Mouse (Mus musculus) layer of hippocampus, adult 11-12 months (tissue): ENCODE results near the gene Wipf1.

ENCODE experiments used
- DNase-seq: peaks from one replicate; pipeline ENCODE4 v3.0.0; 2022; ENCODE audit warnings: low spot score

Gene Wipf1

DNA sequence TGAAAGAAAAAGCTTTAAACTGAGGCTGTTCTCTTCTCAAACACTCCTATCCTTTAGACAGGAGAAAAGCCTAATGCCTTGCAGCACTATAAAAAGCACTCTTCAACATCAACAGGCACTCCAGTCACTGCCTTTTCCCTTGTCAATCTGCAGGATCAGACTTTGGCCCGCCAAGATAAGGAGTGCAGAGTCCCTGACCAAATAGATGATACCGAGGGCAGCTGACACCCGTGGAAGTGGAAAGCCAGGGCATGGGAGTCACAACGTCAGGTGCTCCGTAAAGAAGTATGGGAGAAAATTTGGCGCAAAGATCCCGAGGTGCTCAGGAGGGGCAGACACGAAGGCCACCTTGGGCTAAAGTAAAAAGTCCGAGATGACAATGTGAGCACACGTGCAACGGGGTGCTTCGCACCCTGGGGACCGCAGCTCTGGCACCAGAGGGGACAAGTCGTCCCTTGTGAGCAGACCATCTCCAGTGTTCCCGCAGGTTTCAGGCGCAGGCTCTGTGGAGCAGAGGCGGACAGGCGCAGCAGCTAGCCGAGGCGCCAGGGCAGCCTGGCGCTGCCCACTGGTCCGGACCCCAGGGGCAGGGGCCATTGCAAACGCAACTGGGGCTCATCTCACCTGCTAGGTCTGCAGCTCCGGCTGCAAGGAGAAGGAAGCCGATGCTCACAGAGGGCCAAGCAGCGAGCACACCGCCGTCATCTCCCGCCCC is 143.7 kb downstream of the Wipf1 start:
- DNase-seq, result peak; percentile 22

DNA sequence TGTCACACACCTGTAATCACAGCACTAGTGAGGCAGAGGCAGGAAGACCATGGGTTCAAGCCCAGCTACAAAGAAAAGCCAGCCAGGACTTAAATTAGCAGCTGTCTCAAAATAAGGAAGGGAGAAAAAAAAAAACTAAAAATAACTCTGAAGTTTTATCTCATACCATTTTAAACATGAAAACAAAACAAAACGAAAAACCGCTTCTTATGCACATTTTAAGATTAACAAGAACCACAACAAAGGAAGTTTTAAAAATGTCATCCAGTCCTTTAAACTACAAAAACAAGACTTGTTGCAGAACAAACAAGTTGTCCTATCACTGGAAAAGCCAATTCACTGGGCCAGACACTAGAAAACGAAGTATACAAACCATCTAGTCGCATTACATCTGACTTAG is 144.4 kb downstream of the Wipf1 start:
- no peak for DNase-seq

DNA sequence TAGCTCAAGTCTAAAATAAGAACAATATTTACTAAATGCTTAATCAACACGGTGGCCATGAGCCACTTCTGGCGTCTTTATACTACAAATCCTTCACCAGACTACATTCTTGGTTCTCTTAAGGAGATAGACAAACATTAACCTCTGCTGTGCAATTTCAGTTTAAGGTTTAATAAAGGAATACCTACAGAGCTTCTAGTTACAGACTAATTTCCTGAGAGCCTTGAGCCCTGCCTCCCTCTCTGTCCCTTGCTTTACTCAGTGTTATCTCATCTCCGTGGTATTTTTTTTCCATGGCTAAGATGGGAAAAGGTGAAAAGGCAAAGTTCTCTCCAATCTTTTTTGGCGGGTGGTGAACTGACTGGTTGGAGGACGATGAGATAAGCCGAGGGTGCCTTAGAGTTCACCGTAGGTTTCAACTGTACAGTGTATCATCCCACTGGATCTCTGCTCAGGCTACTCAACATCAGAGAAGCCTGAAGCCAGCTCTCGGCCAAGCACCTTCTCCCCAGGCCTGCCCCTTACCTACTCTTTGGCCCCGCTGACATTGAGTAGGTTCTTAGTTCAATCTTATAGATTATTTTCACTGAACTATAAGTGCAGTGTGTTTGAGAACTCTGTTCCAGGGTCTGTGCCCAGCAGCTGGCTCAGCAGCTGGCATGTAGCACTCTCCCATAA is 149.1 kb downstream of the Wipf1 start:
- DNase-seq, result no peak

DNA sequence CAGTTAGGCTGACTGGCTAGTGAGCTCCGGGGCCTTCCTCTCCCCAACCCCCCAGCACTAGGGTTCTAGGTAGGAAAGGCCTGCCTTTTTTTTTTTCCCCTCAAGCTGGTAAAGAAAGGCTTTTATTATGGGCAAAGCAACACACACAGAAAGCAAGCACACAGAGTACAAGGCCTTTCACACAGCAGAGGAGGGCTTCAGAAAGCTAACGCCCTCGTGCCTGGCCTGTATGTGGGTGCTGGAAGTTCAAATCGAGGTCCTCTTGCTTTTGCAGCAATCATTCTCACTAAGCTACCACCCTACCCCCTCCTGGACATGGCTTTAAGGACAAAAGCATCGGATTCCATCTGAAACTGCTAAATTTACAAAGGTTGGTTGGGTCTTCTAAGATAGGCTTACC is 149.9 kb downstream of the Wipf1 start:
- no peak for DNase-seq
